Mouse (Mus musculus): ENCODE results near the gene Vmn1r157. TPM values are rescaled to one million over a fixed set of nuclear protein-coding genes. Genes with fewer than 3 reads are reported as not detected.
"Not testable (repeated sequence)": the region's sequence is repeated elsewhere in the genome, so short reads cannot be mapped to it uniquely, and the experiment has no call there.

Vmn1r157 gene
- total RNA-seq (2015) = not detected in 2 replicates
- total RNA-seq (2017) = not detected in 2 replicates

DNA sequence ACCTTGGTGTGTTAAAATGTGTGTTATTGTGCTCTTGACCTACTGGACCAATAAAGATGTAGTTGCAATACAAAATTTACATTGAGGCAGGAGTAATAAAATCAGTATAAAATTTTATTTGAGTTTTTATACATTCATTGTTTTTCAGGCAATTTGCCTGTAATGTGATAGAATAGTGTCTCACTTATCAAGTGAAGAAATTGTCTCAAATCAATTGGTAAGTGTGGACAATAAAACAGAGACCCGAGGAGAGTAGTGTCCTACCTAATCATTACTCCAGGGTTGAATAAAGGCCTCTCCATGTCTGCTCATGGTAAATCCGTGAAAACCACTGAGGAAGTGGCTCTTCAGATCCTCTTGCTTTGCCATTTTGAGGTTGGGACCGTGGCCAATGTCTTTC lies at the start of gene Vmn1r157:
Vmn1r157 (plus strand) TSS at position 301 of the 400 bp plus-strand sequence.
- not testable (repeated sequence) for ATAC-seq (ENCODE audit: poor library complexity, severe bottlenecking)

GRCm38 (mm10) chr7:22719610-22720009 lies 41.9 kb upstream of the Vmn1r157 start, which contains the start of gene Gm4567:
TSS of gene Gm4567 (minus strand) at chr7:22719710.
- ATAC-seq (ENCODE audit: poor library complexity, severe bottlenecking) = not testable (repeated sequence)

DNA sequence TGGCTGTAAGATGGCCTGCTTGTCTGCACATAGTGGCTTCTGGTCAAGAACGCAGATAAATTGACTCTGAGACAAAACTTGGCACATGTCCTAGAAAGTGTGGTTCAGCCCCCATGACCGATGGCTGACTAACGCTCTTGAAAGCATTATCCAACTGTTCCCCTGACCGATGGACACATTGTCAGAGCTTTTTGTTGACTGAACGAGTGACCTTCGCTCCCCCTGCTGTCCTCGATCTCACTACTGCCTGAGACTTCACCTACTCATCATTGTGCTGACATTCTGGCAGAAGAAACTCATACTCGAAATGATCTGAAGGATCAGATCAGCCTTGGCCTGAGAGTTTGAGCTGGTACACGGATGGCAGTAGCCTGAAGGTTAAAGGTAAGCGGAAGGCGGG lies 14.5 kb downstream of the Vmn1r157 start:
- ATAC-seq (ENCODE audit: poor library complexity, severe bottlenecking) = not testable (repeated sequence)

DNA sequence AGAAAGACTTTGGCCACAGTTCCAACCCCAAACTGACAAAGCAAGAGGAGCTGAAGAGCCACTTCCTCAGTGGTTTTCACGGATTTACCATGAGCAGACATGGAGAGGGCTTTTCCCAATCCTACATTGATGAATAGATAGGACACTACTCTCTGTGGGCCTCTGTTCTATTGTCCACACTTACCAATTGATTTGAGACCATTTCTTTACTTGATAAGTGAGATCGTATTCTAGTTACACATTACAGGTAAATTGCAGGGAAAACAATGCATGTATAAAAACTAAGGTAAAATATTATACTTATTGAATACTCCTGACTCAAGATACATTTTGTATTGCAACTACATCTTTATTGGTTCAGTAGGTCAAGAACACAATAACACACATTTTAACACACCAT lies 29.2 kb downstream of the Vmn1r157 start, which contains the start of gene Vmn1r158:
Vmn1r158 (minus strand) TSS at position 101 of the 400 bp plus-strand sequence.
- not testable (repeated sequence) for ATAC-seq (ENCODE audit: poor library complexity, severe bottlenecking)

Other genes with a start within 250 kb of the Vmn1r157 start
- not detected in 2 replicates for gene Vmn1r152, start 238.7 kb upstream of the Vmn1r157 start, total RNA-seq (2015)
- gene Vmn1r152, start 238.7 kb upstream of the Vmn1r157 start, total RNA-seq (2017) = not detected in 2 replicates
- not detected in 2 replicates for gene Gm8677, start 226.8 kb upstream of the Vmn1r157 start, total RNA-seq (2015)
- not detected in 2 replicates for gene Gm8677, start 226.8 kb upstream of the Vmn1r157 start, total RNA-seq (2017)
- gene Gm4201, start 196.4 kb upstream of the Vmn1r157 start, total RNA-seq (2015) = not detected in 2 replicates
- not detected in 2 replicates for gene Gm4201, start 196.4 kb upstream of the Vmn1r157 start, total RNA-seq (2017)
- gene Gm4565, start 173.6 kb upstream of the Vmn1r157 start, total RNA-seq (2015) = not detected in 2 replicates
- gene Gm4565, start 173.6 kb upstream of the Vmn1r157 start, total RNA-seq (2017) = not detected in 2 replicates
- gene Vmn1r155, start 103.7 kb upstream of the Vmn1r157 start, total RNA-seq (2015) = not detected in 2 replicates
- not detected in 2 replicates for gene Vmn1r155, start 103.7 kb upstream of the Vmn1r157 start, total RNA-seq (2017)
- gene Gm8693, start 69.4 kb upstream of the Vmn1r157 start, total RNA-seq (2015) = not detected in 2 replicates
- gene Gm8693, start 69.4 kb upstream of the Vmn1r157 start, total RNA-seq (2017) = not detected in 2 replicates
- gene Gm4567, start 42.0 kb upstream of the Vmn1r157 start, total RNA-seq (2015) = not detected in 2 replicates
- gene Gm4567, start 42.0 kb upstream of the Vmn1r157 start, total RNA-seq (2017) = not detected in 2 replicates
- gene Vmn1r158, start 29.1 kb downstream of the Vmn1r157 start, total RNA-seq (2015) = not detected in 2 replicates
- not detected in 2 replicates for gene Vmn1r158, start 29.1 kb downstream of the Vmn1r157 start, total RNA-seq (2017)
- not detected in 2 replicates for gene Vmn1r159, start 81.9 kb downstream of the Vmn1r157 start, total RNA-seq (2015)
- not detected in 2 replicates for gene Vmn1r159, start 81.9 kb downstream of the Vmn1r157 start, total RNA-seq (2017)
- not detected in 2 replicates for gene Vmn1r160, start 109.5 kb downstream of the Vmn1r157 start, total RNA-seq (2015)
- not detected in 2 replicates for gene Vmn1r160, start 109.5 kb downstream of the Vmn1r157 start, total RNA-seq (2017)
- not detected in 2 replicates for gene Gm4214, start 223.0 kb downstream of the Vmn1r157 start, total RNA-seq (2015)
- not detected in 2 replicates for gene Gm4214, start 223.0 kb downstream of the Vmn1r157 start, total RNA-seq (2017)